Mouse (Mus musculus): Measurements from ENCODE around the gene Washc3. TPM values are rescaled to one million over a fixed set of nuclear protein-coding genes. Genes with fewer than 3 reads are reported as not detected.

The Washc3 gene
- total RNA-seq, 2 experiments from 2014 or later, result 37.8 to 42.1 TPM

GRCm38 (mm10) chr10:88255556-88255955, 54.7 kb downstream of the Washc3 start:
- DNase-seq, result no peak

GRCm38 (mm10) chr10:88260309-88260708, 59.4 kb downstream of the Washc3 start:
- no peak for DNase-seq

GRCm38 (mm10) chr10:88261186-88261585, 60.3 kb downstream of the Washc3 start:
- DNase-seq, result no peak

- no peak for DNase-seq
Observed at GRCm38 (mm10) chr10:88263383-88263782, 62.5 kb downstream of the Washc3 start.

- no peak for DNase-seq
Observed at GRCm38 (mm10) chr10:88274045-88274444, 73.2 kb downstream of the Washc3 start.

GRCm38 (mm10) chr10:88281699-88282098, 80.8 kb downstream of the Washc3 start:
- no peak for DNase-seq

- DNase-seq, result no peak
Observed at GRCm38 (mm10) chr10:88284343-88284990, 83.6 kb downstream of the Washc3 start.

- no peak for DNase-seq
Observed at GRCm38 (mm10) chr10:88287261-88287660, 86.4 kb downstream of the Washc3 start.

- DNase-seq, result no peak
Observed at GRCm38 (mm10) chr10:88288061-88288460, 87.2 kb downstream of the Washc3 start.

GRCm38 (mm10) chr10:88295091-88295490, 94.2 kb downstream of the Washc3 start:
- DNase-seq, result peak; percentile 39

Other genes starting within 250 kb of the Washc3 start
- not detected for gene Pmch, start 110.0 kb upstream of the Washc3 start, total RNA-seq (2021)
- gene Parpbp, start 54.2 kb upstream of the Washc3 start, total RNA-seq (2021), result 1 to 10 TPM; 1.7 to 2.1 TPM
- gene Nup37, start 54.1 kb upstream of the Washc3 start, total RNA-seq (2021), result 1 to 10 TPM; 6.3 to 8.2 TPM
- 1 to 10 TPM; 2.5 to 2.6 TPM for gene Dram1, start 178.0 kb downstream of the Washc3 start, total RNA-seq (2021)
- 10 to 100 TPM; 11.9 to 13.5 TPM for gene Gnptab, start 178.0 kb downstream of the Washc3 start, total RNA-seq (2021)

Measured in gastrocnemius, postnatal 10 days (tissue).